Mouse (Mus musculus): ENCODE measurements around the gene Recql5.
"Not testable (repeated sequence)": the region's sequence is repeated elsewhere in the genome, so short reads cannot be mapped to it uniquely, and the experiment has no call there.

The Recql5 gene

DNA sequence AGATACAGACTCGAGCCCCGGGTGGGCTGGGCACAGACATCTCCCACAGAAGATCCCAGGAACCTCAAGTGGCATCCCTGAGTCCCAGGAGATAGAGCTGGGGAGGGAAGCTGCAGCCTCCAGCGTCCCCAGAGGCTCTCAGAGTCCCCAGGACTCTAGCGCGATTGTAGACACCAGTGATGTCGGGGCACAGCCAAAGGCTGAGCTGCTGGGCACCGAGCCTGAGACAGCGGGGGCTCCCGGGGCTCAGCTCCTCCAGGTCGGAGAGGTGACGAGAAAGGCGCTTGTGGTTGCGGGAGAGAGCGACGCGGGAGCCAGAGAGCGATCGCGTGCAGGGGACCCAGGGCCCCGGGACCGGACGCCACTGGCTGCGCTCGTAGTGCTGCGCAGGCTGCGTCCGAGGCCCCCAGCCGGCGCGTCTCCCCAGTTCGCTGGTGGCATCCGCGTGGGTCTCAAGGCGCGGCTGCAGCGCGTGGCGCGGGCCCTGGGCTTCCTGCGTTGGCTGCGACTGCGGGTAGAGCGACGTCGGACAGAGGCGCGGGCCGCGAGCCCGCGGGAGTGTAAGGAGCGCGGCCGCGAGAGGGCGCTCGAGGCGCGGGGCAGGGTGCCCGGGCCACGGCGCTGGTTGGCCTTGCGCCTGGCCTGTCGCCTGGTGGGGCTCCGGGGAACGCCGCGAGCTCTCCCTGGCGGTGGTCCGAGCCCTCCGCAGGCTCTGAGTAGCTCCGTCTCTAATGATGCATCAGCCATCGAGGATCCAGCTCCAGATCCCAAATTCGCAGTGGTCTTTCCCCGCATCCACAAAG, 73.9 kb downstream of the Recql5 start:
- DNase-seq (ENCODE audit: low read depth), result peak; percentile 40

- no peak for DNase-seq (ENCODE audit: low read depth)
These were observed 74.9 kb downstream of the Recql5 start, which contains the start of gene Myo15b for GRCm38 (mm10) chr11:115858354-115858753. Gene Myo15b, plus strand, starts transcription at chr11:115858406.

- no peak for DNase-seq (ENCODE audit: low read depth)
These were observed 75.3 kb downstream of the Recql5 start for GRCm38 (mm10) chr11:115857936-115858335.

DNA sequence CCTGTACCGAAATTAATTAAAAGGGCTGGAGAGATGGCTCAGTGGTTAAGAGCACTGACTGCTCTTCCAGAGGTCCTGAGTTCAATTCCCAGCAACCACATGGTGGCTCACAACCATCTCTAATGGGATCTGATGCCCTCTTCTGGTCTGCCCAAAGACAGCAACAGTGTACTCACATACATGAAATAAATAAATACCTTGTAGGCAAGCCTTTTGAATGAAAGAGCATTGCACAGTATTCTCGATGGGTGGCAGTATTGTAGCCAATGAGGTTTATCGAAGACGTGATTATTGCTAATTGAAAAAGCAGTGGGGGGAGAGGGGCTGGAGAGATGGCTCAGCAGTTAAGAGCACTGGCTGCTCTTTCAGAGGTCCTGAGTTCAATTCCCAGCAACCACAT, 76.1 kb downstream of the Recql5 start:
- DNase-seq (ENCODE audit: low read depth), result not testable (repeated sequence)

DNA sequence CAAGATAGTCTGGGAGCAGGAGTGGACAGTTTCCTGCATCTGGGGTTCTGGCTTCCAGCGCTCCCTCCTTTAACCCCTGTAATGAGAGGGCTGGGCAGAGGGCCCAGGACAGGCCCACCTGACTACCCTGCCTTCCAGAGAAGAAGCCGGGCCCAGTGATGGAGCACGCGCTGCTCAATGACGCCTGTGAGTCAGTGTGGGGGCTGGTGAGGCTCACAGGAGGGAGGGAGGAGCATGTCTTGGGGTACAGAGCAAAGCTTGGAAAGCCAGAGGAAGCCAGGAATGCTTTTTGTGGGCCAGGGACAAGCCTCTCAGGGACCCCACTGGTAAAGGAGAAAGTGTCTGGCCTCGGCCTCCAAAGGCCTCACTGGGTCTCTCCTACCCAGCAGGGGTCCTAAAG, 78.6 kb downstream of the Recql5 start:
- DNase-seq (ENCODE audit: low read depth), result no peak

DNA sequence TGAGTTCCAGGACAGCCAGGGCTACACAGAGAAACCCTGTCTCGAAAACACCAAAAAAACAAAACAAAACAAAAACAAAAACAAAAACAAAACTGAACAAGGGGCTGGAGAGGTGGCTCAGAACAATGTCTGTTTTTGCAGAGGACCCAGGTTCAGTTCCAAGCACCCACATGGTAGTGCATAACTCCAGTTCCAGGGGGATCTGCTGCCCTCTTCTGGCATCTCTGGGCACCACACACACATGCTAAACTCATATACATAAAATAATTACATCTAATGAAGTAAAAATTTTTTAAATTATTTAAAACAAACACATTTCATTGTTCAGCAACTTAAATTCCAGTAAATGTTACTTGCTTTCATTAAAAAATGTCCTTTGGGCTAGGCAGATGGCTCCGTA, 87.5 kb downstream of the Recql5 start:
- DNase-seq (ENCODE audit: low read depth), result no peak

DNA sequence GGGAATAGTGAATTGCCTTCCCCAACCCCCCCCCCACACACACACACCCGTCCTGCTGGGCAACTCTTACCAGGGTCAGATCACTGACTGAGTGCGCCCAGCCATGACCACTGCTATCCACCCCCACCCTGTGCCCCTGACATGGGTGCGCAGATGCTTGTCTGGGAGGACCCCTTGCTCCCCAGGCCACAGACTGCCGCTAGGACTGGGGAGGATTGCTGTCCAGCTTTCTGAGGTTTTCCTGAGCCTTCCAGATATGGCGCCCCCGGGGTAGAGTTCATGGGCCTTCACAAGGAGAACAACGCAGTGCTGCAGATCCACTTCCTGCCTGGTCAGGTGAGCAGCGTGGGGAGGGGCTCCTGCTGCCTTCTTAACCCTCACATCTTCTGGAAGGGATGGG, 89.0 kb downstream of the Recql5 start:
- DNase-seq (ENCODE audit: low read depth), result no peak

- no peak for DNase-seq (ENCODE audit: low read depth)
These were observed 89.4 kb downstream of the Recql5 start for GRCm38 (mm10) chr11:115843891-115844239.

DNA sequence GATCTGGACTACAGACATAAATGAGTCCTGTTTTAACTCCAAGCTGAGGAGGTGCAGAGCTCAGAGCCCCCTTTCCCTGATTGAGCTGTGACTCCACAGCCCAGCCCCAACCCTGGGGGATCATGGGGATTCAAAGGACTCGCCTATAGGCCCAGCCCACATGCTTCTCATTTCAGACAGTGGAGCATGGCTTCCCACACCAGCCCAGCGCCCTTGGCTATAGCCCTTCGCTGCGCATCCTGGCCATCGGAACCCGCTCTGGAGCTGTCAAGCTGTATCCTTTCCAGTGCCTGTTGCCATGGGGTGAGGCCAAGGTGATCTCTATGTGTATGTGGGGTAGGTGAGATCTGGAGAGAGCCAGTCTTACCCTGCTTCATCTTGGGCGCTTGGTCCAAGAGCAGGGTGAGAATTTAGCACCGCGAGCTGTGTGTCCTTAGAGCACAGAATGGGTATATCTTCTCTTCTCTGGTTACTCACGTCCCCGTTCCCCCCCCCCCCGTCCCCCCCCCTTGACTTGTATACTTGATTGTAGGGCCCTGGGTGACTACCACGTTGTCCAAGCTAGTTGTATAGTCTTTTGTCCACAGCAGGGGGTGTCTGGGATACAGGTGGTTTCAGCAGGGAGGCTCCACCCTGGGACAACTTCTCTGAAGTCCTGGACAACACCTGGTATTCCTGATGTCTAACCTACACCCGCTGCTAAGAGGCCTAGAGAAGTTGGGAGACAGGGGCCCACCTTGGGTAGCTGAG, 90.0 kb downstream of the Recql5 start:
- DNase-seq (ENCODE audit: low read depth), result no peak
